8 mouse cellular contexts compared by ENCODE assay signal in genomic region chr19:21780663-21781062, GRCm38 (mm10). TPM values are rescaled to one million over a fixed set of nuclear protein-coding genes. Genes with fewer than 3 reads are reported as not detected.
DNase-seq lines count a peak whose midpoint lies in the region; ATAC-seq and TF ChIP-seq lines count a peak whose summit lies in the region.

No protein-coding gene starts in this region.

- peak overlapping the region; percentile 72 for H3K4me2 ChIP-seq in embryonic facial prominence, embryonic 13.5 days
- peak overlapping the region; percentile 88 for H3K4me2 ChIP-seq in hindbrain, postnatal 0 days (ENCODE audit: low read depth, low read length)

- H3K36me3 ChIP-seq in embryonic facial prominence, embryonic 13.5 days, result no peaks in the 10 kb centered on the region
- no peaks in the 10 kb centered on the region for H3K36me3 ChIP-seq in hindbrain, postnatal 0 days (ENCODE audit: insufficient read depth, low read length)
- peaks cover 3% of the 10 kb centered on the region; the same call in 1 of the 2 replicates for H3K36me3 ChIP-seq in midbrain, embryonic 10.5 days

- DNase-seq in adrenal gland, postnatal 14 days, result peak; percentile 23
- DNase-seq in adrenal gland, adult 18-20 months (ENCODE audit: low spot score in 2 of 2), result no peak
- DNase-seq in hindbrain, postnatal 0 days (ENCODE audit: low spot score), result peak; percentile 34
- no peak for DNase-seq in midbrain, embryonic 10.5 days (ENCODE audit: low spot score)
- no peak for DNase-seq in urinary bladder, postnatal 36 days (ENCODE audit: low spot score in 2 of 2)
- no peak for DNase-seq in spleen, adult 12 weeks (ENCODE audit: low spot score)

- peaks cover 63% of the 10 kb centered on the region for H3K4me1 ChIP-seq in embryonic facial prominence, embryonic 13.5 days
- peaks cover 39% of the 10 kb centered on the region for H3K4me1 ChIP-seq in hindbrain, postnatal 0 days (ENCODE audit: insufficient read depth, low read length)
- peaks cover 78% of the 10 kb centered on the region for H3K4me1 ChIP-seq in midbrain, embryonic 10.5 days

- no peaks in the 10 kb centered on the region for H3K27me3 ChIP-seq in embryonic facial prominence, embryonic 13.5 days
- no peaks in the 10 kb centered on the region for H3K27me3 ChIP-seq in hindbrain, postnatal 0 days (ENCODE audit: insufficient read depth, low read length)
- no peaks in the 10 kb centered on the region for H3K27me3 ChIP-seq in midbrain, embryonic 10.5 days (ENCODE audit: low read depth, poor library complexity, severe bottlenecking)

- no peak for ATAC-seq in embryonic facial prominence, embryonic 13.5 days (ENCODE audit: insufficient number of reproducible peaks, insufficient read depth, low FRiP score, low TSS enrichment, low read depth)
- ATAC-seq in hindbrain, postnatal 0 days, result no peak
- no peak for ATAC-seq in megakaryocyte-erythroid progenitor cell, adult 5-6 weeks (replicated peaks; ENCODE audit: low FRiP score, low TSS enrichment, poor library complexity, severe bottlenecking)

- H3K9me3 ChIP-seq in embryonic facial prominence, embryonic 13.5 days, result no peaks in the 10 kb centered on the region
- no peaks in the 10 kb centered on the region for H3K9me3 ChIP-seq in hindbrain, postnatal 0 days (ENCODE audit: low read length)
- no peaks in the 10 kb centered on the region for H3K9me3 ChIP-seq in midbrain, embryonic 10.5 days (replicated peaks)

- H3K27ac ChIP-seq in embryonic facial prominence, embryonic 13.5 days, result no peak overlapping the region
- H3K27ac ChIP-seq in hindbrain, postnatal 0 days, result peak overlapping the region; percentile 2; the same call in 1 of the 2 replicates
- peak overlapping the region; percentile 98 for H3K27ac ChIP-seq in midbrain, embryonic 10.5 days (replicated peaks)

- TF ChIP-seq CTCF in hindbrain, postnatal 0 days (IDR thresholded peaks at IDR 0.05; ENCODE audit: low read depth), result no peak

- H3K4me3 ChIP-seq in embryonic facial prominence, embryonic 13.5 days, result peak overlapping the region; percentile 90
- peak overlapping the region; percentile 86 for H3K4me3 ChIP-seq in hindbrain, postnatal 0 days (ENCODE audit: low read length)
- H3K4me3 ChIP-seq in midbrain, embryonic 10.5 days, result peak overlapping the region; percentile 95

- 44% methylated on average over 8 of the region's 8 CpGs for WGBS in embryonic facial prominence, embryonic 13.5 days
- 15% methylated on average over 8 of the region's 8 CpGs for WGBS in hindbrain, postnatal 0 days
- 34% methylated on average over 8 of the region's 8 CpGs for WGBS in midbrain, embryonic 10.5 days

- H3K9ac ChIP-seq in embryonic facial prominence, embryonic 13.5 days, result no peak overlapping the region
- no peak overlapping the region for H3K9ac ChIP-seq in hindbrain, postnatal 0 days (replicated peaks; ENCODE audit: low read length)

RNA-seq across cellular contexts. Expression of gene Cemip2, which starts 2.5 kb away (rescaled TPM):
- 25.3 and 26.3 TPM in 2 replicates for total RNA-seq in adrenal gland, postnatal 14 days (2021)
- total RNA-seq in adrenal gland, adult 18-20 months (2021), result 10 to 100 TPM; 12.7 to 15.6 TPM
- 33.4 and 34.4 TPM in 2 replicates for polyA plus RNA-seq in embryonic facial prominence, embryonic 13.5 days (2015; fragmentation: Nextera tagmentation; extraction: Ambion mirVana)
- total RNA-seq in hindbrain, postnatal 0 days (2014; rRNA removed), result 25.1 and 26.2 TPM in 2 replicates
- polyA plus RNA-seq in hindbrain, postnatal 0 days (2015; fragmentation: Nextera tagmentation; extraction: Ambion mirVana), result 11.7 TPM in 2 replicates
- 71.2 and 91.2 TPM in 2 replicates for polyA plus RNA-seq in midbrain, embryonic 10.5 days (2016; fragmentation: Nextera tagmentation; extraction: Ambion mirVana)
- total RNA-seq in megakaryocyte-erythroid progenitor cell, adult 5-6 weeks (2014; fragmentation: Nextera tagmentation), result 1.1 and 3.8 TPM in 2 replicates
- 3.3 and 4.6 TPM in 2 replicates for total RNA-seq in megakaryocyte-erythroid progenitor cell, adult 5-6 weeks (2017)

Comparison
In these comparisons a context has a peak if more than half of its experiments do, and no peak if none do; other contexts are left out.
1. DNase-seq: peak in adrenal gland, postnatal 14 days (single experiment) and hindbrain, postnatal 0 days (single experiment); none in adrenal gland, adult 18-20 months (0 of 2), midbrain, embryonic 10.5 days (single experiment), urinary bladder, postnatal 36 days (0 of 2) and spleen, adult 12 weeks (single experiment).
2. Peak in every context shown above with its lines, with median percentiles within 50 percentile points of each other: H3K4me3 ChIP-seq.